Mouse (Mus musculus) embryonic facial prominence, embryonic 14.5 days (tissue): ENCODE data around the gene Polr1d. TPM values are rescaled to one million over a fixed set of nuclear protein-coding genes. Genes with fewer than 3 reads are reported as not detected.

ENCODE experiments used
- ATAC-seq: fragments of 200-750 bp; cut with Nextera tagmentation; 2 replicates; pipeline ENCODE4 v1.8.0; 2017; ENCODE audit warnings: low read depth, moderate number of reproducible peaks, moderate TSS enrichment
- DNase-seq: peaks from one replicate; pipeline ENCODE4 v3.0.0-alpha.2; 2015; ENCODE audit warnings: low spot score
- H3K27ac ChIP-seq: fragments of 300-500 bp; sonication (generic); replicated peaks from 2 replicates; pipeline ENCODE4 v1.5.1; 2014; ENCODE audit warnings: low read depth, mild to moderate bottlenecking, low read length, moderate library complexity
- H3K27me3 ChIP-seq: fragments of 300-500 bp; sonication (generic); replicated peaks from 2 replicates; pipeline ENCODE4 v1.6.1; 2014; ENCODE audit warnings: low read length; ENCODE audit not compliant: control insufficient read depth, insufficient read depth
- H3K36me3 ChIP-seq: fragments of 300-500 bp; sonication (generic); 2 replicates; pipeline ENCODE4 v1.6.1; 2014; ENCODE audit warnings: low read length, mixed read lengths; ENCODE audit not compliant: control insufficient read depth, insufficient read depth
- H3K4me1 ChIP-seq: fragments of 300-500 bp; sonication (generic); 2 replicates; pipeline ENCODE4 v1.6.1; 2014; ENCODE audit warnings: antibody characterized with exemption, low read length; ENCODE audit not compliant: control insufficient read depth, insufficient read depth
- H3K4me2 ChIP-seq: fragments of 300-500 bp; sonication (generic); 2 replicates; pipeline ENCODE4 v1.6.1; 2014; ENCODE audit warnings: low read depth, mild to moderate bottlenecking, low read length, moderate library complexity, mixed read lengths
- H3K4me3 ChIP-seq: fragments of 300-500 bp; sonication (generic); 2 replicates; pipeline ENCODE4 v1.5.1; 2014; ENCODE audit warnings: low read depth, mild to moderate bottlenecking, low read length
- H3K9ac ChIP-seq: fragments of 300-500 bp; sonication (generic); 2 replicates; pipeline ENCODE4 v1.6.1; 2014; ENCODE audit warnings: low read depth, mild to moderate bottlenecking, low read length, moderate library complexity, mixed read lengths
- H3K9me3 ChIP-seq: fragments of 300-500 bp; sonication (generic); 2 replicates; pipeline ENCODE4 v1.6.1; 2016; ENCODE audit warnings: low read length; ENCODE audit not compliant: control insufficient read depth
- WGBS: fragments of 180-500 bp; shearing (Covaris S2); extraction: QIAGEN DNeasy Blood & Tissue Kit; methylation state at CpG from one replicate; pipeline ENCODE4 v1.1.7; 2014; 5-methylcytosine and 5-hydroxymethylcytosine counted together
- polyA plus RNA-seq: library from polyadenylated mRNA; unstranded; fragments of >200 nt; fragmentation: Nextera tagmentation; extraction: Ambion mirVana; gene quantifications from 2 replicates; pipeline ENCODE4 v1.2.1, GENCODE M21; 2014

The Polr1d gene
- 138 and 147 TPM in 2 replicates for polyA plus RNA-seq

DNA sequence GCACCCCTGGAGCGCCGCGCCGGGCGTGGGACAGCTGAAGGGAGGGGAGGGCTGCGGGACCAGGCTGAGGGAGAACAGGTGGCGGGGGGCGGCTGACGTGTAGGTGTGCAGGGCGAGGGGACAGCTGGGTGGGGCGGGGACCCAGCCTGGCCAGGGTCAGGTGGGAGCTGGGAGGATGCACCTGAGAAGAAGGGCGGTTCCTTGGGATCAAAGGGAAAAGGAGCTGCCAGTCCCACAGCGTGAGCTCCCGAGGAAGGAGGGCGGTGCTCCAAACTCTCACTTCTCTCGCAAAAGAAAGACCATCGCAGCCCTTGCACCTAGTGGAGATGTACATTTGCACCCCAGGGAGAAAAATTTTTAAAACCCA, at the start of gene Polr1d:
Gene Polr1d, plus strand, starts transcription at position 252 of the 367 bp plus-strand sequence.
- peak within 1 kb of the TSS; percentile 77 for H3K9ac ChIP-seq
- H3K4me2 ChIP-seq: peak within 1 kb of the TSS; percentile 95
- DNase-seq (peak; percentile 73), ATAC-seq (peak; percentile 64)
- H3K4me1 ChIP-seq: peaks cover 19% of the 10 kb centered on the region
- H3K36me3 ChIP-seq: peaks cover 13% of the 10 kb centered on the region; the same call in 1 of the 2 replicates
- H3K27me3 ChIP-seq: no peaks in the 10 kb centered on the region
- H3K4me3 ChIP-seq: peak within 1 kb of the TSS; percentile 91
- H3K27ac ChIP-seq: peak within 1 kb of the TSS; percentile 95
- WGBS: under 1% methylated on average over 17 of the region's 17 CpGs
- H3K9me3 ChIP-seq: no peaks in the 10 kb centered on the region

DNA sequence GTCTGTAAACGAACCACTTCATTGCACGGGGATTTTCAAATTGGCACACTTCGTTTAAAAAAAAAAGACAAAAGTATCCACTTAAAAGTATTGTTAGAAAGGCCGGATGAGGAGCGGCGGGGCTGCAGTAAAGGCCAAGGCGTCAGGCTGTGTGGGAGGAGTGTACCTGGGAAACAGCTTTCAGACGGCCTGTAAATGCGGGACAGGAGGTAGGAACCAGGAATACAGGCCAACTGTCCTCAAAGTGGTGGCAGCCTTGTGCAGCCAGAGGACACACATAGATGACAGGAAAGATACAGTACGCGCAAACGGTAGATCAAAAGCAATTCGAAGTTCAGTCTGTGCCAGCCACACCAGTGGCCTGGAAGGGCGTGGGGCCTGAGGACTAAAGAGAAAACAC, 45.6 kb upstream of the Polr1d start:
- H3K9me3 ChIP-seq: no peaks in the 10 kb centered on the region
- no peak for DNase-seq
- no peaks in the 10 kb centered on the region for H3K4me1 ChIP-seq
- H3K27ac ChIP-seq: no peak overlapping the region
- no peak overlapping the region for H3K4me3 ChIP-seq
- 90% methylated on average over 14 of the region's 14 CpGs for WGBS
- no peak overlapping the region for H3K4me2 ChIP-seq
- no peak overlapping the region for H3K9ac ChIP-seq
- no peak for ATAC-seq
- no peaks in the 10 kb centered on the region for H3K27me3 ChIP-seq
- H3K36me3 ChIP-seq: peaks cover 48% of the 10 kb centered on the region

DNA sequence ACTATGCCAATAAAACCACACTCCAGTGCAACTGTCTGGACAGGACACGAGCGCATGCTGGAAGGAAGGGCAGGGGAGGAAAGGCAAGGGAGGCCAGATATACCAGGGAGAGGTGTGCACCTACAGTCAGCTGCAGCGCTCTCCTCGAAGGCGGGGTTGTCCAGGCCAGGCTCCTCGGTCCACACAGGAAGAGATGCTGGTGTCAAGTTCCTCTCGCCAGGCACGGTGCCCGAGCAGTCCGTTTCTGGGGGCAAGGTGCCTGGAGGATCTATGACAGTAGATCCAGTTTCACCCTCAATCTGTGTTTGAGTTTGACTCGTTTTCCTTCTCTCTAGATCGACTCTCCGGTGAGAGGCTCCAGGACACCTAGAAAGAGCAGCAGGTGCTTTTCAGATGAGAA, 43.7 kb upstream of the Polr1d start:
- Histone ChIP-seq H3K27ac (no peak overlapping the region), H3K9ac (no peak overlapping the region), H3K36me3 (peaks cover 30% of the 10 kb centered on the region), H3K4me3 (no peak overlapping the region), H3K4me2 (no peak overlapping the region), H3K9me3 (no peaks in the 10 kb centered on the region), H3K4me1 (peaks cover 12% of the 10 kb centered on the region), H3K27me3 (no peaks in the 10 kb centered on the region)
- WGBS: 76% methylated on average over 13 of the region's 13 CpGs
- DNase-seq (no peak), ATAC-seq (peak; percentile 50; the same call in 1 of the 2 replicates)

DNA sequence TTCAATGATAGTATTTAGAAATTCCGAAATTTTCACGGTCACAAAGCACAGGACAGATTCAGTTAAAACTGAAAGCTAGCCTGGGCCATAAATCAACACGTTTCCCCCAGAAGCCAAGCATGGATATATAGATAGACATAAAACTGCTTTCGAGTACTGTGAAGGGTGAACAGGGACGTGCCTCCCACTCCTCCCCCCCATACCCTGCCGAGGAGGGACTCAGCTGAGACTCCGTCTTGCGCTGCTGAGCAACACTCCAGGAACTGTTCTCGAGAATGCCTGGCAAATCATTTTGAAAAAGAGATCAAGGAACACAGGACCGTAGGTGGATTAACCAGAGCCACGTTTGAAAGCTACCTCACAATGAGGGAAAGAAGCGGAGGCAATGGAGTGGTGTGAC, 42.6 kb upstream of the Polr1d start:
- no peak overlapping the region for H3K4me3 ChIP-seq
- ATAC-seq: no peak
- whole genome bisulfite sequencing: 73% methylated on average over 12 of the region's 12 CpGs
- no peak for DNase-seq
- peaks cover 12% of the 10 kb centered on the region for H3K4me1 ChIP-seq
- peaks cover 18% of the 10 kb centered on the region for H3K36me3 ChIP-seq
- H3K27ac ChIP-seq: no peak overlapping the region
- H3K4me2 ChIP-seq: no peak overlapping the region
- no peaks in the 10 kb centered on the region for H3K9me3 ChIP-seq
- H3K9ac ChIP-seq: no peak overlapping the region
- H3K27me3 ChIP-seq: no peaks in the 10 kb centered on the region

DNA sequence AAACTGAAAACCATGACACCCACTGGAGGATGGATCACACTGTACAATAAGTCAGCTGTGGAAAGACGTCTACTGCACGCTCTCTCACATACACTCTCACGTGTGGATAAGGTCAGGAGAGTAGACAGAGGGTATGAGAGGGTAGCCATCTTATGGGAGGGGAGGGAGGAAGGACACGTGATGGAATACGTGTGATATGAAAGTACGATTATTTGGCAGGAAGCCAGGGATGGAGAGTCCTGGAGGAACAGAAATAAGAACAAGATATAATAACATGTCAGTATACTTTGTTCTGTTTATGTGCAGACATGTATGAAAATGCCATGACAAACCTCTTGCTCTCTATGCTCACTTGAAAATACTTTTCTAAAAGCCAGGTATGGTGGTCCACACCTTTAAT, 41.5 kb upstream of the Polr1d start:
- Histone ChIP-seq H3K9me3 (no peaks in the 10 kb centered on the region), H3K9ac (no peak overlapping the region), H3K36me3 (peaks cover 15% of the 10 kb centered on the region; the same call in 1 of the 2 replicates), H3K4me1 (peaks cover 12% of the 10 kb centered on the region), H3K27me3 (no peaks in the 10 kb centered on the region), H3K27ac (no peak overlapping the region), H3K4me3 (no peak overlapping the region), H3K4me2 (no peak overlapping the region)
- ATAC-seq: no peak
- 78% methylated on average over 6 of the region's 6 CpGs for WGBS
- DNase-seq: no peak

DNA sequence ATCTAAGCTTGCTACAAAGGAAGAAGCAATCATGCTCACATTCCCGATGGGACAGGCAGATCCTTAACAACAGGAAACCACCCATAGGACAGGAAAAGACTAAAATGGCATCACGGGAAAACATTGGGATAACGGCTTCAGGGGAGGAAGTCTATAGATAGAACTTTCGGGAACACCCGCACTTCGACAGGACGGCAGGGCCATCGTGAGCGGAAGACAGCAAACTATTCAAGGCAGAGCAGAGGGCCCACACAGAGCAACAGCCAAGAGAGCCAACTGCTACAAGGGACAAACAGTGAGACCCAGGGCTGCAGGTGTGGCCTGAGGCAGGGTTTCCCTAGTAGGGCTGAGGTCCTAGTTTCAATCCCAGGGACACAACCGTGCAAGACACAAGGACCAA, 40.8 kb upstream of the Polr1d start:
- H3K27me3 ChIP-seq: no peaks in the 10 kb centered on the region
- H3K36me3 ChIP-seq: peaks cover 17% of the 10 kb centered on the region; the same call in 1 of the 2 replicates
- H3K9ac ChIP-seq: no peak overlapping the region
- H3K4me2 ChIP-seq: no peak overlapping the region
- 63% methylated on average over 10 of the region's 10 CpGs for WGBS
- H3K4me1 ChIP-seq: peaks cover 12% of the 10 kb centered on the region
- no peak overlapping the region for H3K27ac ChIP-seq
- no peak for ATAC-seq
- no peaks in the 10 kb centered on the region for H3K9me3 ChIP-seq
- DNase-seq: peak; percentile 45
- no peak overlapping the region for H3K4me3 ChIP-seq

DNA sequence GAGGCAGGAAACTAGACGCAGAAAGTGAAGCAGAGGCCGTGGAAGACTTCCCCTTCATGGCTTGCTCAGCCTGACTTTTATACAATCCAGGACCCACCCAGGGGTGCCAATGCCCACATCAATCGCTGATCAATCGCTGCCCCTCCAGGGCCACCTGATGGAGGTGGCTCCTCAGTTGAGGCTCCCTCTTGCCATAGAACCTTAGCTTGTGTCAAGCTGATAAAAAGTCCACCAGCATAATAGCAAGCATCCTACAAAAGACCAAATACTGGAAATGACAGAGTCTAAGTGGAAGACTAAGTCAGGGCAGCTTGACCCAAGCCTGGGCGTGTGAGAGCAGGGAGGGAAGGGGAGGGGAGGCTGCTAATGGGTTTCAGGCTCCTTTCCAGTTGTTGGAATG, 40.2 kb upstream of the Polr1d start:
- H3K9ac ChIP-seq: no peak overlapping the region
- H3K4me3 ChIP-seq: no peak overlapping the region
- H3K9me3 ChIP-seq: no peaks in the 10 kb centered on the region
- H3K27me3 ChIP-seq: no peaks in the 10 kb centered on the region
- H3K27ac ChIP-seq: no peak overlapping the region
- no peak overlapping the region for H3K4me2 ChIP-seq
- WGBS: 78% methylated on average over 5 of the region's 5 CpGs
- ATAC-seq: no peak
- H3K4me1 ChIP-seq: peaks cover 12% of the 10 kb centered on the region
- DNase-seq: no peak
- peaks cover 19% of the 10 kb centered on the region; the same call in 1 of the 2 replicates for H3K36me3 ChIP-seq

DNA sequence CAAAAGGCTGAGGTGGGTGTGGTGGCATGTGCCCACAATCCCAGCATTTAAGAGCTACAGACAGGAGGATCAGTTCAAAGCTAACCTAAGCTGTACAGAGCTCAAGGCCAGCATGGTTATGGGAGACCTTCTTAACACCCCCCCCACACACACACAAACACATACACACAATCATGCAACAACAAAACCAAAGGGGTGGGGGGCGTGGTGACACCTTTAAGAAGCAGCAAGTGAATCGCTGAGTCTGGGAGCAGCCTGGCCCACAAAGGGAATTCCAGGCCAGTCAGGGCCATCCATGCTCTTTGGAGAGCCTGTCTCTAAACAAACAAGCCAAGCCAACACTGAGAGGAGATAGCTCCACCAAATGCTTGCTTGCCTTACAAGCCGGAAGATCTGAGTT, 39.2 kb upstream of the Polr1d start:
- ATAC-seq (no peak), DNase-seq (no peak)
- Histone ChIP-seq H3K36me3 (peaks cover 11% of the 10 kb centered on the region; the same call in 1 of the 2 replicates), H3K27ac (no peak overlapping the region), H3K9ac (no peak overlapping the region), H3K4me1 (peaks cover 12% of the 10 kb centered on the region), H3K4me3 (no peak overlapping the region), H3K4me2 (no peak overlapping the region), H3K27me3 (no peaks in the 10 kb centered on the region), H3K9me3 (no peaks in the 10 kb centered on the region)
- WGBS: 56% methylated on average over 3 of the region's 3 CpGs

DNA sequence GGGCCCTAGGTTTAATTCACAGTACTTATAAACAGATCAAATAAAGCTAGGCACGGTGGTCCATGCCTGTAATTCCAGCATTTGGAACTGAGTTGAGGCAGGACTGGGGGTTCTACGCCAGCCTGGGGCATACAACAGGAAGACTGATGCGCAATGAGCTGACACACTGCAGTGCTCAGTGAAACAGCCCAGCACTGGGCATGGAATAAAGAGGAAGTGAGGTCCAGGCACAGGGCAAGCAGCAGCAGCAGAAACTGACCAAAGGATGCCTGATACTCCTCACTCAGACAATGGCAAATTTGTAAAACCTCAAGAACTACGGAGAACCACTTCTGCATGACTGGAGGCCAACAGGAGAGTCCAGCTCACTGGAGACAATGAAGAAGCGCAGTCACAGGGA, 37.5 kb upstream of the Polr1d start:
- peaks cover 11% of the 10 kb centered on the region; the same call in 1 of the 2 replicates for H3K36me3 ChIP-seq
- H3K9me3 ChIP-seq: no peaks in the 10 kb centered on the region
- peaks cover 12% of the 10 kb centered on the region for H3K4me1 ChIP-seq
- no peak overlapping the region for H3K27ac ChIP-seq
- DNase-seq (no peak), ATAC-seq (no peak)
- H3K9ac ChIP-seq: no peak overlapping the region
- H3K4me2 ChIP-seq: no peak overlapping the region
- no peaks in the 10 kb centered on the region for H3K27me3 ChIP-seq
- no peak overlapping the region for H3K4me3 ChIP-seq
- WGBS: 74% methylated on average over 5 of the region's 5 CpGs
